Mouse (Mus musculus): Measurements from ENCODE around the gene Rmnd5b. TPM values are rescaled to one million over a fixed set of nuclear protein-coding genes. Genes with fewer than 3 reads are reported as not detected.

Gene Rmnd5b
- 30.4 TPM for polyA plus RNA-seq (2015; fragmentation: Illumina TruSeq; extraction: RNeasy Lipid Tissue Mini Kit (QIAGEN cat#74804); ENCODE audit: insufficient read depth, low replicate concordance)

GRCm38 (mm10) chr11:51635525-51636322 lies at the start of gene Rmnd5b:
Gene Rmnd5b, minus strand, starts transcription at chr11:51635896.

GRCm38 (mm10) chr11:51650691-51651515 lies 15.2 kb upstream of the Rmnd5b start, which contains the start of the genes N4bp3 and D930048N14Rik:
Gene N4bp3, minus strand, starts transcription at chr11:51650842.
Gene D930048N14Rik, plus strand, starts transcription at chr11:51650954.

GRCm38 (mm10) chr11:51619409-51620060 lies 16.2 kb downstream of the Rmnd5b start, which contains the start of gene Nhp2:
Gene Nhp2, plus strand, starts transcription at chr11:51619735.

GRCm38 (mm10) chr11:51606447-51607095 lies 29.1 kb downstream of the Rmnd5b start, which contains the start of gene Hnrnpab:
Gene Hnrnpab, minus strand, starts transcription at chr11:51606847.

GRCm38 (mm10) chr11:51584431-51585248 lies 51.1 kb downstream of the Rmnd5b start, which contains the start of gene Phykpl:
Gene Phykpl, plus strand, starts transcription at chr11:51584757.

Other genes starting within 250 kb of the Rmnd5b start
- 16.0 TPM for gene Phykpl, start 51.1 kb downstream of the Rmnd5b start, polyA plus RNA-seq (2015; fragmentation: Illumina TruSeq; extraction: RNeasy Lipid Tissue Mini Kit (QIAGEN cat#74804); ENCODE audit: insufficient read depth, low replicate concordance)
- gene Hnrnpab, start 29.0 kb downstream of the Rmnd5b start, polyA plus RNA-seq (2015; fragmentation: Illumina TruSeq; extraction: RNeasy Lipid Tissue Mini Kit (QIAGEN cat#74804); ENCODE audit: insufficient read depth, low replicate concordance), result 269 TPM
- 26.0 TPM for gene Nhp2, start 16.2 kb downstream of the Rmnd5b start, polyA plus RNA-seq (2015; fragmentation: Illumina TruSeq; extraction: RNeasy Lipid Tissue Mini Kit (QIAGEN cat#74804); ENCODE audit: insufficient read depth, low replicate concordance)
- 0.91 TPM for gene N4bp3, start 14.9 kb upstream of the Rmnd5b start, polyA plus RNA-seq (2015; fragmentation: Illumina TruSeq; extraction: RNeasy Lipid Tissue Mini Kit (QIAGEN cat#74804); ENCODE audit: insufficient read depth, low replicate concordance)
- 6.0 TPM for gene D930048N14Rik, start 15.1 kb upstream of the Rmnd5b start, polyA plus RNA-seq (2015; fragmentation: Illumina TruSeq; extraction: RNeasy Lipid Tissue Mini Kit (QIAGEN cat#74804); ENCODE audit: insufficient read depth, low replicate concordance)
- gene 0610009B22Rik, start 53.0 kb upstream of the Rmnd5b start, polyA plus RNA-seq (2015; fragmentation: Illumina TruSeq; extraction: RNeasy Lipid Tissue Mini Kit (QIAGEN cat#74804); ENCODE audit: insufficient read depth, low replicate concordance), result 22.0 TPM
- gene Sec24a, start 127.7 kb upstream of the Rmnd5b start, polyA plus RNA-seq (2015; fragmentation: Illumina TruSeq; extraction: RNeasy Lipid Tissue Mini Kit (QIAGEN cat#74804); ENCODE audit: insufficient read depth, low replicate concordance), result 19.9 TPM
- gene Sar1b, start 127.8 kb upstream of the Rmnd5b start, polyA plus RNA-seq (2015; fragmentation: Illumina TruSeq; extraction: RNeasy Lipid Tissue Mini Kit (QIAGEN cat#74804); ENCODE audit: insufficient read depth, low replicate concordance), result 65.2 TPM
- gene Jade2, start 221.8 kb upstream of the Rmnd5b start, polyA plus RNA-seq (2015; fragmentation: Illumina TruSeq; extraction: RNeasy Lipid Tissue Mini Kit (QIAGEN cat#74804); ENCODE audit: insufficient read depth, low replicate concordance), result 21.3 TPM